ENCODE assay signal across 13 mouse cellular contexts in the genomic region with DNA sequence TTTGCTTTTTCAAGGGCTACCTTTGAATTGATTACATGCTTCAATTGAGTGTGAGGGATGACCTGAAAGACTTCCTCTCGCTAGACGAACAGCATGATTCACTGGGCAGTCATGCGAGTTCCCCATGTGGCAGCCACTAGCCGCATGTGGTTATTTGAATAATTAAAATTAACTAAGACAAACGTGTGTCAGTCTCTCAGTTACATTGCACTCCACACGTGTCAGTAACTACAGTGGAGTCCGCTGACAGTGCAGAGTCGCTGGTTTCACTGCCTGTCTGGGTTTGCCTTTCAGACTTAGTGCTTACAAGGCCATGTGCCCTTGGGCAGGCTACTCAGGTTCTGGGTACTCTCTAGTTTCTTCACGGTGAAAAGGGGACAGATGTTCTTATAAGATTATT. TPM values are rescaled to one million over a fixed set of nuclear protein-coding genes. Genes with fewer than 3 reads are reported as not detected.
DNase-seq lines count a peak whose midpoint lies in the region; ATAC-seq and TF ChIP-seq lines count a peak whose summit lies in the region.
"Had no signal": no experiment of that assay in that cellular context is flagged by ENCODE, and none has a peak within 500 bp of the region (broad histone marks: within the 10 kb centered on the region; RNA-seq: fewer than 3 reads in every experiment).

No protein-coding gene starts in this region.

- ATAC-seq in forebrain, embryonic 13.5 days: peak; percentile 30; the same call in 1 of the 2 replicates
- ATAC-seq in forebrain, embryonic 11.5 days (replicated peaks; ENCODE audit: low FRiP score): no peak
- ATAC-seq in lung, postnatal 0 days: peak; percentile 40; the same call in 1 of the 2 replicates
- ATAC-seq in G1E (ENCODE audit: extremely low read depth, insufficient number of reproducible peaks, low FRiP score, poor library complexity, severe bottlenecking): peak; percentile 71
- ATAC-seq: hindbrain, postnatal 0 days had no signal

- WGBS in forebrain, embryonic 13.5 days: 41% methylated on average over 9 of the region's 9 CpGs
- WGBS in forebrain, embryonic 11.5 days: 55% methylated on average over 9 of the region's 9 CpGs
- WGBS in lung, postnatal 0 days: 46% methylated on average over 9 of the region's 9 CpGs
- 80% methylated on average over 9 of the region's 9 CpGs for WGBS in heart, embryonic 10.5 days

- TF ChIP-seq CTCF in lung, postnatal 0 days (IDR thresholded peaks at IDR 0.05): no peak
- no peak for TF ChIP-seq CTCF in G1E (IDR thresholded peaks at IDR 0.05; ENCODE audit: low read depth, low read length)

- no peak for DNase-seq in forebrain, embryonic 11.5 days (ENCODE audit: low spot score)
- DNase-seq in lung, postnatal 0 days (ENCODE audit: low spot score): no peak
- no peak for DNase-seq in lung, postnatal 25 days (ENCODE audit: low spot score)
- DNase-seq in G1E (ENCODE audit: low spot score): peak; percentile 26
- peak; percentile 67 for DNase-seq in retina, embryonic 14.5 days (ENCODE audit: low spot score)
- DNase-seq in heart, embryonic 10.5 days (ENCODE audit: low spot score): no peak
- no peak for DNase-seq in cerebellum, adult 9-10 months
- DNase-seq: embryo, embryonic 11 days had no signal

- no peaks in the 10 kb centered on the region for H3K36me3 ChIP-seq in forebrain, embryonic 13.5 days (ENCODE audit: poor library complexity, severe bottlenecking)
- H3K36me3 ChIP-seq in forebrain, embryonic 11.5 days (ENCODE audit: control insufficient read depth, insufficient read depth, low read length): no peaks in the 10 kb centered on the region
- no peaks in the 10 kb centered on the region for H3K36me3 ChIP-seq in lung, postnatal 0 days (ENCODE audit: insufficient read depth, low read length)
- peaks cover 29% of the 10 kb centered on the region for H3K36me3 ChIP-seq in G1E (replicated peaks)
- 0 out of 2 replicates have a peak, but pooled peaks cover 2% of the 10 kb centered on the region for H3K36me3 ChIP-seq in heart, embryonic 10.5 days
- H3K36me3 ChIP-seq: heart, embryonic 15.5 days had no signal

- H3K27me3 ChIP-seq in forebrain, embryonic 13.5 days: no peaks in the 10 kb centered on the region
- H3K27me3 ChIP-seq in forebrain, embryonic 11.5 days (ENCODE audit: control insufficient read depth, insufficient read depth, low read length): no peaks in the 10 kb centered on the region
- no peaks in the 10 kb centered on the region for H3K27me3 ChIP-seq in lung, postnatal 0 days (replicated peaks; ENCODE audit: insufficient read depth, low read length)
- no peaks in the 10 kb centered on the region for H3K27me3 ChIP-seq in G1E (ENCODE audit: insufficient read depth, low read length)
- H3K27me3 ChIP-seq in heart, embryonic 10.5 days (ENCODE audit: insufficient read depth, poor library complexity, severe bottlenecking): no peaks in the 10 kb centered on the region
- H3K27me3 ChIP-seq: heart, embryonic 15.5 days; limb, embryonic 12.5 days had no signal

- H3K27ac ChIP-seq in forebrain, embryonic 13.5 days: no peak overlapping the region
- H3K27ac ChIP-seq in forebrain, embryonic 11.5 days (ENCODE audit: low read depth, low read length): no peak overlapping the region
- H3K27ac ChIP-seq in lung, postnatal 0 days (ENCODE audit: low read length): peak overlapping the region; percentile 38; the same call in 1 of the 2 replicates
- no peak overlapping the region for H3K27ac ChIP-seq in heart, embryonic 10.5 days
- H3K27ac ChIP-seq: heart, embryonic 15.5 days; hindbrain, postnatal 0 days; limb, embryonic 12.5 days; macrophage had no signal

- no peak for TF ChIP-seq EP300 in lung, postnatal 0 days (IDR thresholded peaks at IDR 0.05)

- no peak overlapping the region for H3K4me3 ChIP-seq in forebrain, embryonic 13.5 days
- H3K4me3 ChIP-seq in forebrain, embryonic 11.5 days (ENCODE audit: low read depth, low read length): no peak overlapping the region
- H3K4me3 ChIP-seq in lung, postnatal 0 days (ENCODE audit: low read depth, low read length): no peak overlapping the region
- peak overlapping the region; percentile 5; the same call in 1 of the 2 replicates for H3K4me3 ChIP-seq in G1E (ENCODE audit: low read depth, low read length)
- no peak overlapping the region for H3K4me3 ChIP-seq in heart, embryonic 10.5 days
- H3K4me3 ChIP-seq: heart, embryonic 15.5 days; limb, embryonic 12.5 days had no signal

- no peaks in the 10 kb centered on the region for H3K9me3 ChIP-seq in forebrain, embryonic 13.5 days (replicated peaks)
- no peaks in the 10 kb centered on the region for H3K9me3 ChIP-seq in forebrain, embryonic 11.5 days (ENCODE audit: control insufficient read depth, low read length)
- no peaks in the 10 kb centered on the region for H3K9me3 ChIP-seq in lung, postnatal 0 days (ENCODE audit: low read length)
- 0 out of 2 replicates have a peak, but pooled peaks cover 4% of the 10 kb centered on the region for H3K9me3 ChIP-seq in G1E (replicated peaks)
- H3K9me3 ChIP-seq in heart, embryonic 10.5 days: no peaks in the 10 kb centered on the region
- H3K9me3 ChIP-seq: heart, embryonic 15.5 days; limb, embryonic 12.5 days had no signal

- H3K4me1 ChIP-seq in forebrain, embryonic 13.5 days: peaks cover 9% of the 10 kb centered on the region; the same call in 1 of the 2 replicates
- H3K4me1 ChIP-seq in forebrain, embryonic 11.5 days (replicated peaks; ENCODE audit: control insufficient read depth, insufficient read depth, low read length): no peaks in the 10 kb centered on the region
- peaks cover 3% of the 10 kb centered on the region; the same call in 1 of the 2 replicates for H3K4me1 ChIP-seq in lung, postnatal 0 days (ENCODE audit: insufficient read depth, low read depth, low read length)
- H3K4me1 ChIP-seq in G1E (ENCODE audit: insufficient read depth, low read depth, low read length): peaks cover 71% of the 10 kb centered on the region
- H3K4me1 ChIP-seq in heart, embryonic 10.5 days: peaks cover 20% of the 10 kb centered on the region

- no peak overlapping the region for H3K9ac ChIP-seq in forebrain, embryonic 13.5 days
- H3K9ac ChIP-seq in forebrain, embryonic 11.5 days (ENCODE audit: low read length): no peak overlapping the region
- H3K9ac ChIP-seq in lung, postnatal 0 days (replicated peaks; ENCODE audit: low read depth): no peak overlapping the region
- H3K9ac ChIP-seq: heart, embryonic 15.5 days; limb, embryonic 12.5 days had no signal

- no peak overlapping the region for H3K4me2 ChIP-seq in forebrain, embryonic 13.5 days
- no peak overlapping the region for H3K4me2 ChIP-seq in forebrain, embryonic 11.5 days (ENCODE audit: low read depth, low read length, severe bottlenecking)
- H3K4me2 ChIP-seq in lung, postnatal 0 days (replicated peaks; ENCODE audit: low read depth, low read length): no peak overlapping the region
- H3K4me2 ChIP-seq: heart, embryonic 15.5 days; limb, embryonic 12.5 days had no signal

RNA-seq across cellular contexts. Expression of a gene that starts 37.2 kb away (rescaled TPM):
- 6.9 and 8.0 TPM in 2 replicates for polyA plus RNA-seq in forebrain, embryonic 13.5 days (2015; fragmentation: Nextera tagmentation; extraction: Ambion mirVana)
- polyA plus RNA-seq in forebrain, embryonic 11.5 days (2014; fragmentation: Nextera tagmentation; extraction: Ambion mirVana): 12.8 and 18.3 TPM in 2 replicates
- polyA plus RNA-seq in lung, postnatal 0 days (2015; fragmentation: Nextera tagmentation; extraction: Ambion mirVana): 9.5 and 11.0 TPM in 2 replicates
- total RNA-seq in G1E (2014; fragmentation: Nextera tagmentation): 42.7 and 45.3 TPM in 2 replicates
- 17.3 and 17.5 TPM in 2 replicates for total RNA-seq in G1E (2017)
- polyA plus RNA-seq in G1E (2012): 17.2 and 20.8 TPM in 2 replicates
- 6.5 and 8.9 TPM in 2 replicates for polyA plus RNA-seq in heart, embryonic 10.5 days (2016; fragmentation: Nextera tagmentation; extraction: Ambion mirVana)

Comparison
In these comparisons a context has a peak if more than half of its experiments do, and no peak if none do; other contexts are left out.
1. DNase-seq: peak in G1E (single experiment) and retina, embryonic 14.5 days (single experiment); none in forebrain, embryonic 11.5 days (single experiment), lung, postnatal 0 days (single experiment), lung, postnatal 25 days (single experiment), heart, embryonic 10.5 days (single experiment) and cerebellum, adult 9-10 months (single experiment).